Mouse (Mus musculus) gastrocnemius, postnatal 25 days (tissue): ENCODE data around the gene Zgrf1. TPM values are rescaled to one million over a fixed set of nuclear protein-coding genes. Genes with fewer than 3 reads are reported as not detected.

ENCODE experiments used
- DNase-seq: peaks from one replicate; pipeline ENCODE4 v3.0.0; 2022
- total RNA-seq, 2 experiments: library from RNA; stranded (reverse); gene quantifications; 1 replicate in 1 of 2; 2 replicates in 1 of 2; pipeline ENCODE4 v1.2.3; 2021

The Zgrf1 gene
- total RNA-seq, 2 experiments from 2014 or later = 0.51 to 0.72 TPM

DNA sequence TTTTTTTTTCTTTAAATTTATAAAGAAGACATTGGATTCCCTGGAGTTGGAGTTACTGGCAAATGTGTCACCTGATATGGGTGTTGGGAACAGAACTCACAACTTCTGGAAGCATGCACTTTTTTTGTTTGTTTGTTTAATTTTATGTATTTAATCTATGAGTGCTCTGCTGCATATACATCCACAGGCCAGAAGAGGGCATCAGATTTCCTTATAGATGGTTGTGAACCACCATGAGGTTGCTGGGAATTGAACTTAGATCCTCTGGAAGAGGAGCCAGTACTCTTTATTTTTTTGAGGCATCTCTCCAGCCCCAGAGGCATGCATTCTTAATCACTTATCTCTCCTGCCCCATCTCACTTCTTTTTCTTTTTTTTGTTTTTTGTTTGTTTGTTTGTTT is 4.9 kb downstream of the Zgrf1 start:
- no peak for DNase-seq

DNA sequence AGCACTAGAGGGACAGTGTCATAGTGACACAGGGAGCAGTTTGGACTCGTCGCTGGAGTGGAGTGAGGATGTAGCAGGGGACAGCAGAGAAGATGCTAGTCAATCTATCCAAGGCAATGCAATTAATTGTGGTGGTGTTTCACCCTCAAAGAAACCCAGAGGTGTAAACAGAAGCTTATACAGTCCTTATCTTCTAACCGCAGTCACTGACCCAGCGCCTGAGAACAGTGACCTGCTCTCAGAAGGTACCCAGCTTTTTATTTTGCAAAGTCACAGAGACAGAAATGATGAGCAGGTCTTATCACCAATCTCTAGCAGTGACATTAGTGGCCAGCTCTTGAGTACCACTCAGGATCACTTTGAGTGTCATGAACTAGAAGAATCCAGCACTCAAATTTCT is 9.7 kb downstream of the Zgrf1 start:
- DNase-seq = no peak

- DNase-seq = no peak
These were observed 11.8 kb downstream of the Zgrf1 start for GRCm38 (mm10) chr3:127565129-127565528.

GRCm38 (mm10) chr3:127572557-127572956 is 19.3 kb downstream of the Zgrf1 start:
- no peak for DNase-seq

DNA sequence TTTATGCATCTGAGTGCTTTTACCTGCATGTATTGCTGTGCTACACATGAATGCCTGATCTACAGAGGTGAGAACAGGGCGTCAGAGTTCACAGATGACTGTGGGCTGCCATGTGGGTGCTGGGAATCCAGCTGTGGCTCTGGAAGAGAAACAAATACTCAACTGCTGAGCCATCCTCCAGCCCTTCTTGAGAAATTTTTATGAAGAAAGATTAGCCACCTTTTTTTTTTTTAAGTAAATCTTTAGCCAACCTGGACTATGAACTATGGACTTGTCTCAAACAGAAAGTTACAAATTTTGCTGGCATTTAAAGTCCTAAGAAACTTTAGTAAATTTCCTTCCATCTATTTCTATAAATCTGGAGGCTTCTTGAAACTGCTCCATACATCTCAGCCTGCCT is 43.8 kb downstream of the Zgrf1 start:
- no peak for DNase-seq

- no peak for DNase-seq
These were observed 54.8 kb downstream of the Zgrf1 start for GRCm38 (mm10) chr3:127608109-127608508.

GRCm38 (mm10) chr3:127625296-127625695 is 72.0 kb downstream of the Zgrf1 start:
- peak; percentile 58 for DNase-seq

GRCm38 (mm10) chr3:127625701-127626399 is 72.6 kb downstream of the Zgrf1 start:
- DNase-seq = no peak

DNA sequence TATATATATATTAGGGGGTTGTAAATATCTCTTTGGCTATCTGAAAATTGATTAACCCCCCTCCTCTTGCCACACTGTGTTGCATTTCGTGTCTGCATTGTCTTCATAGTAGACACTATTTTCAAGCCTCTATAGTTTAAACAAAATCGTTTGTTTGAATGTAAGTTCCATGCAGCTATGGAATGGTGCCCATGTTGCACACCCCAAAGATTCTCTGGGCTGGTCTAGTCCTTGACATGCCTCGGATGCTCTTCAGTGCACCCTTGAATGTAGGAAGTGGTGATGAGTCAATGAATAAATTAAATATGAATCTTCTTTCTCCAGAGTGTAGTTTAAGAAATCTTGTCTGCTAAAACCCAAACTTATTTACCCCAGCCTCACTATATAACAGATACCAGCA is 73.2 kb downstream of the Zgrf1 start:
- no peak for DNase-seq

DNA sequence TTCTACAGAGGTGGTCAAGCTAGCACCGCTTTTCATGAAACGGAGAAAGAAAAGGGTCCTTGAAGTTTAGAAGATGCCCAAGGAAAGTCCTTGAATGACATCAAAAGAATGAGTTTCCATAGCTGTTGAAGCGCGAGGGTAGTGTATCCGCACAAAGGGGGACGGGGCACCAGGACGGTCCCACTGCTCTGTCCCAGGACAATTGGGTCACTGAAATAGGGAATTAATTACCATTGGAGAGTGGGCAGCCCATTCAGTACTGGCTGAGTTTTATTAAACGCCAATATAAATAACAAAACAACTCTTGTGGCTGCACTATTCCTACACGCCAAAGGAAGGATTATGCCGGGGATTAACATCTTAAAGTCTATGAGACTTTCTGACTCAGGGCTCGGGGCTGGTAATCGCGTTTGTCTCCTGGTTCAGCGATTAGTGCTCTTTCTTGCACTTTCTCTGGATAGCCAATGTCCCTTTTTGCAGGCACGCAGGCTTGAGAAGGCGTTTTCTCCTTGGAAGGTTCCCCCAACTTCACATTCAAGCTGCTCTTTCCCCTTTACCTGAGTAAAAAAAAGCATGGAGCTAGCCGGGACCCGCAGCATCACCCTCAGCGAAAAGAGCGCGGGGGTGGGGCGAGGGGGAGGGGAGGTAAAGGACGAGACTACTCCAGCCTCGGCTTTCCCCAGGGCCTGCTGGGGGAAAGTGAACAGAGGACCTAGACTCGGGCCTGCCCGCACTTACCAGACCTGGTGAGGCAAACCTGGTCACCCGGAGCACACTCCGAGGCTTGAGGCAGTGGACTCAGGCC is 74.1 kb downstream of the Zgrf1 start:
- DNase-seq = no peak

DNA sequence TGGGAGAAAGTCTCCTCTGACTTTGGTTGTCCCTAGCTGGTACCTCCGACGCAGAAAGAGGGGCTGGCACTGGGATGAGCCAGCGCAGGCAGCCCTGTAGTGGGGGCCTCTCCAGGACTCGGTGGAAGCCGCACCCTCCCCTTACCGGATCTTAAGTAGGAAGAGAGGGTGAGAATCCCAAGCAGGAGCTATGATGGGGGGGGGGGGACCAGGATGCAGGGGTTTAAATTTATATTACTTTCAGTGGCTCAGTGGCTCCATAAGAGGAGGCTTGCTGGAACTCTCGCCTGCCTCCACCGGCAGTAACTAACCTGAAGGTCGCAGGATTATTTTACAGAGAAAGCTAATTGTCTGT is 74.6 kb downstream of the Zgrf1 start:
- no peak for DNase-seq

- no peak for DNase-seq
These were observed 75.3 kb downstream of the Zgrf1 start for GRCm38 (mm10) chr3:127628311-127629184.

DNA sequence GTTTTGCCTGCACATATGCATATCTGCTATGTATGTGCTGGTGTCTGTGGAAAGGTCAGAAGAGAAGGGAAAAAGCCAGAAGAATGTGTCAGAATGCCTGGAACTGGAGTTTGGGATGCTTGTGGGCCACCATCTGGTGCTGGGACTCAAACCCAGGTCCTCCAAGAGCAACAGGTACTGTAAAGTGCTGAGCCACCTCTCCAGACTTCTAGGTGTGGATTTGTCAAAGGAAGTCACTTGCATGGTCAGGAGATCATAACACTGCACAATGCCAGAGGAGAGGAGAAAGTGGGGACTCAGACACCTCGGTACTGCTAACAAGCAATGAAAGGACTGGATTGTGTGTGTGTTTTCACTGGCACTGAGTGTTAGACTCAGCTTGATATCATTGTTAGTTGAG is 76.9 kb downstream of the Zgrf1 start:
- no peak for DNase-seq

DNA sequence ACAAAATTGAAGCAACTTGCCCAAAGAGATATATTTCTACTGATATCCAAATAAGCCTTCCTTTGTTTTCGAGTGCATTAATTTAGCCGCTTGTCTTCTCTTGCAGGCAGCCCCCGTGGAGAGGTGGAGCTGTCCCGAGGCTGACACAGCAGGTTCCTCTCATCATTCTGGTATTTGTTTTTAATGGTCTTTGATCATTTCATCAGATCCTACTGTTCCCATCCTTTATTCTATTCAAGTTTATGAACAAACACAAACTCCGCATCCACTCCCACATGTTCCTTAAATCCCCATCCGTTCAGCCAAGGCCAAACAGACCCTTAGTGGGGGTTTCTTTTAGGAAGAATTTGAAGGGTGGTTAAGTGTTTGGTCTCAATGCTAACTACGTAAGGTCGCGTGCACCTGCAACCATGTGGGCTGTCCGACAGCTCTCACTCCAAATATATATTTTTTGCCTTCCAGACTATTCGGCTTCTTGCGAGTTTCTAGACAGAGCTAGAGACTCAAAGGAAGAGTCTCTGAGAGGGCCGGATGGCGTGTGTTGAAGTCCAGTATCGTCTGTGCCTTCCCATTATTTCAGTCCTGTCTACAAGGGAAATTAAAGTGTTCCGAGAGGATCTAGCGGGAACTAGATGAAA is 77.6 kb downstream of the Zgrf1 start:
- no peak for DNase-seq

- no peak for DNase-seq
These were observed 78.3 kb downstream of the Zgrf1 start for GRCm38 (mm10) chr3:127631582-127631981.

- DNase-seq = no peak
These were observed 79.2 kb downstream of the Zgrf1 start for GRCm38 (mm10) chr3:127632531-127632930.

DNA sequence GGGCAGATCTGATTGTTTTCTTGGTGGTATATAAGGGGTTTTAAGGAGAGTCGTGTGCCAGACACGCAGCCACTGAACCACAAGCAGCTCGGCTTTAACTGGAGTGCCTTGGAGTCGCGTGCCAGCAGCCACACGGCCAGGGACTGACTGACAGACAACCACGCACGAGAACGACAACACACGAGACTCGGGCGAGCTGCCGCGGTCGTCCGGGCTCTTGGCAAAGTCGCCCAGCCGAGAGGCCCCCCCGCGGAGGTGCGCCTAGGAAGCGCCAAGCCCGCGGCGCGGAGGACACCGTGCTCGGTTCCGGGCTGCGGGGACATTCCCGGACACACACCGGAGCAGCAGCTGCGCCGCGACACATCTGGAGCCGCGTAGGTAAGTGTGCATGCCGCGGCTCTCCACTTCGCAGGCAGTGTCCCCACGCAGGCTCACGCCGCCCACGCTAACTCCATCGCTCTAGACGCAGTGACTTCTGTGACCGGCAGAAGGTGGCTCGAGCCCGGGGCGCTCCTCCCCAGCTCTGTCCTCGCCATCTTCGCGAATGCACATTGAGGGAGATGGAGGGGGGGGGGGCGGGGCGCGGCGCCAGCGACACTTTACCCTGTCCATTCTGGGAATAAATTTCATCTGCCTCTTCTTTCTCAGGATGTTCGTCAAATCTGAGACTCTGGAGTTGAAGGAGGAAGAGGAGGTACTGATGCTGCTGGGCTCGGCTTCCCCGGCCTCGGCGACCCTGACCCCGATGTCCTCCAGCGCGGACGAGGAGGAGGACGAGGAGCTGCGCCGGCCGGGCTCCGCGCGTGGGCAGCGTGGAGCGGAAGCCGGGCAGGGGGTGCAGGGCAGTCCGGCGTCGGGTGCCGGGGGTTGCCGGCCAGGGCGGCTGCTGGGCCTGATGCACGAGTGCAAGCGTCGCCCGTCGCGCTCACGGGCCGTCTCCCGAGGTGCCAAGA is 80.1 kb downstream of the Zgrf1 start, which contains the start of gene Neurog2:
Gene Neurog2 (plus strand): TSS at position 56 of the 953 bp plus-strand sequence.
- DNase-seq = no peak

DNA sequence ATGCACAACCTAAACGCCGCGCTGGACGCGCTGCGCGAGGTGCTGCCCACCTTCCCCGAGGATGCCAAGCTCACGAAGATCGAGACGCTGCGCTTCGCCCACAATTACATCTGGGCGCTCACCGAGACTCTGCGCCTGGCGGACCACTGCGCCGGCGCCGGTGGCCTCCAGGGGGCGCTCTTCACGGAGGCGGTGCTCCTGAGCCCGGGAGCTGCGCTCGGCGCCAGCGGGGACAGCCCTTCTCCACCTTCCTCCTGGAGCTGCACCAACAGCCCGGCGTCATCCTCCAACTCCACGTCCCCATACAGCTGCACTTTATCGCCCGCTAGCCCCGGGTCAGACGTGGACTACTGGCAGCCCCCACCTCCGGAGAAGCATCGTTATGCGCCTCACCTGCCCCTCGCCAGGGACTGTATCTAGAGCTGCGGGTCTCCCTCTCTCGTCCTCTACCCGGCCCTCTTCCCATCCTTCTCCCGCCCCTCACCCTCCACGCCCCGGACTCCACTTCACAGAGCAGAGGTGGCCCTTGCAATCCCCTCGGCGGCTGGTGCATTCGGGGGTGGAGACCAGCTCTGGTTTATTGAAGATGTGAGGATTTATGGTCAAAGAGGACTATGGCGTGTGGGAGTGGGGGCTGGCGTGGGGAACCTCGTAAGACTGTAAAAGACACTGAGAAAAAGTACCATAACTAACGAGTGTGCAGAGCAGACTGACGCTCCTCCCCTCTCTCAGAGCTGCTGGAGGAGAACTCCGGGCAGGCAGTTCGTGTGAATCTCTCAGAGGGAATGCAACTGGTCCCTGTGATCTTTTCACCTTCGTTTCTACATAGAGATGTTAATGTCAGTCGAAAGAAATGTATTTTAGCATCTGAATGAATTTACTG is 81.1 kb downstream of the Zgrf1 start:
- peak; percentile 31 for DNase-seq

- DNase-seq = no peak
These were observed 81.7 kb downstream of the Zgrf1 start for GRCm38 (mm10) chr3:127634984-127635349.
